Mouse (Mus musculus) regulatory T cell (primary cell): ENCODE data around the gene Armcx5.
"Not testable (repeated sequence)": the region's sequence is repeated elsewhere in the genome, so short reads cannot be mapped to it uniquely, and the experiment has no call there.

Experiments used
- in situ Hi-C: fragments of 300-600 bp; cut with MboI, MseI; formaldehyde crosslinking; loops from one replicate; pipeline ENCODE4 v1.15.1; 2025; ENCODE audit warnings: high pct_unique_total_duplicates

Gene Armcx5

DNA sequence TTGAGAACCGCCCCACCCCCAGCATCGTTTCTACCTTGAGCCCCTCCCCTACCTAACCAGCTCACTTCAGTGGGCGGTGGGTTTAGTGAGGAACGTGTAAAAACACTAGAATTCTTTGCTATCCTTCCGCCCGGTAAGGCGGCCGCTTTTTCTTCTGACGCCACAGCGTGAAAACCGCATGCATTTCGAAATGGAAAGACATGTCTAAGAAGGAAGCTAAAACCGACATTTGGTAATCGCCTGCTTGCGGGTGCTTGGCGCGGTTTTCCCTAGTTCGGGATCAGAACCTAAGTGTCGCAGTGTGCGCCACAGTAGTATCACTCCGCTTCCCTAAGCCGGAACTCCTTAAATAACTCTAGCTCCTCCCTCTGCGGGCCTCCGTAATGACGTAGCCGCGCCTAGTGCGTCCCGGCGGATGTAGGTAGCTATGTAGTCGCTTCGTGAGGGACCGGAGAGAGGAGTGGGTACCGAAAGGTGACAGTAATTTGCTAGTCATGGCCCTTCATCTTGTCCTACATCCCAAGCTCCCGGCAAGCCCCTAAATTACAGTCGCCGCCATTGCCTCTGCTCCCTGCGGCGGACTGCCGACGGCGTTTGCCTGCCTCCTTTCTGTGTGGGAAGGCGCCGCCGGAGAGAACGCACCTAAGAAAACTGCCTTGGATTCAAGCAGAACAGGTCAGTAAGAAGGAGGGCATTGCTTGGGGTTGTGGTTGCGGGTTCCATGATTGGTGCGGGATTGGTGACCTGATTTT is at the start of gene Armcx5, which contains the start of gene Gprasp1:
TSS of gene Armcx5 (plus strand) at position 430 of the 752 bp plus-strand sequence.
TSS of gene Gprasp1 (plus strand) at position 430 of the 752 bp plus-strand sequence.
- in situ Hi-C loops: no loop called here

DNA sequence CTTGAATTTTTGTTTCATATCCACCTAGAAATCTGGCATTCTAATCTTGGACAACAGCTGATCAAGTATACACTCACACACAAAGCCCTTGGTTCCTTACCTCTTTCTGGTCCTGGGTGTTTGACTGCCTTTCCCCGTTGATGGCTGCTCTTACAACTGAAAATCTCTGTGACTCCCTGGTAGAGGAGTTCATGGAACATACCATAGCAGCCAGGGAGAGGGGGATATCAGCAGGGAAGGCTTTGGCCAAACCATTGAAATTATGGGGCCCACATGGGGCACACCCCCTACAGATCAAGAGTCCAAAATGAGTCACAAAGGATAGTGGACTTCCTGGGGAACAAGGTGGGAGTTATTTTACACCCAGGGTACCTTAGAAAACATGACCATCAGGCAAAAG is 48.9 kb upstream of the Armcx5 start, which contains the start of gene Tcp11x2:
TSS of gene Tcp11x2 (minus strand) at position 158 of the 400 bp plus-strand sequence.
- in situ Hi-C loops: no loop called here

DNA sequence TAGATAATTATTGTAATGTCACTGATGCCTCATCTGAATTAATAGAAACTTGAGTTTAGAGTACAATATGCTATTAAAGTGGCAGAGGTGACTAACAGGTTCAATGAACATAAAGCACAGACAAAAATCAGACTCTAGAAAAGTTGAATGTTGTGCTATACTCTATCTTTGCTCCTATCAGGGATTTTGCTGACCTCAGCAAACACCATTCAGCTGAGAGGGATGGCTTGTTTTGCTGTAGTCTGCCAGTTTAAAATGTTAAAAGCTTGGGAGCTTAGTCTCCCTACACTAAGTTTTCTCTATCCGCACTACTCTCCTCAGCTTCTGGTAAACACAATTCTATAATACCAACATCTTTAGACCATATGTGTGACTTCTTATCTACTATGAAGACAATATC is 39.4 kb upstream of the Armcx5 start:
- in situ Hi-C loops: no loop called here

DNA sequence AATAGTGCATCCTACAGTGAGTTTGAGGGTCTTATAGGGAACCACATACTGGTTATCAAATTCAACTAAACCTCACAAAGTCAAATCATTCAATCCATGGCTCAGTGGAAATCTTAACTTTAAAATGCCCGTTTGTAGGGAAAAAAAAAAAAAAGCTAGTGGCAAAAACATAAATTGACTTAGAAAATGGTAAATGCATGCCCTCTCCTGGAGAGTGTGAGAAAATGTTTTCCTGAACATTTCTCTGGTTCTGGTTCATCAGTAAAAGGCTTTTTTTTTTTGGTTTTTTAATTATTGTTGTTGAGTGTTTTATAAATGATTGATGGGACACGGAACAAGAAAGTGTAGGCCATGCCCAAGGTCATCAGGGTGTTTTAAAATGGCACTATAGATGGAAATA is 38.2 kb upstream of the Armcx5 start:
- in situ Hi-C loops: no loop called here

DNA sequence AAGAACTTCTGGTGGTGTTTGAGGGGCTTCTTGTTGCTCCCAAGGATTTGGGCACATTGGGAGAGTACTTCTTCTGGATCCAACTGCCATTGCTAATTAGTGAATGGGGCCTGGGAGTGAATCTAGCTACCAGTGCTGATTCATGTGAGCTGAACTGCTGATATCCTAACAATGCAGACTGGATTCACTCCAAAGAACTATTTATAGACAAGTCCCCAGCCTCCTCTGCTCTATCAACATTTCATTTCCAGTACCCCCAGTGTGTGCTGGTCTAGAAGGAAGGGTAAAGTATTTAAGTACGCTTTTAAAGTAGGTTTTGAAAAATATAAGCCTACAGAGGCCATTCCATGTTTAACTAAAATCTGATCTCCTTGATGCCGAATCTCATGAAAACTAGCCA is 29.7 kb upstream of the Armcx5 start:
- in situ Hi-C loops: no loop called here

DNA sequence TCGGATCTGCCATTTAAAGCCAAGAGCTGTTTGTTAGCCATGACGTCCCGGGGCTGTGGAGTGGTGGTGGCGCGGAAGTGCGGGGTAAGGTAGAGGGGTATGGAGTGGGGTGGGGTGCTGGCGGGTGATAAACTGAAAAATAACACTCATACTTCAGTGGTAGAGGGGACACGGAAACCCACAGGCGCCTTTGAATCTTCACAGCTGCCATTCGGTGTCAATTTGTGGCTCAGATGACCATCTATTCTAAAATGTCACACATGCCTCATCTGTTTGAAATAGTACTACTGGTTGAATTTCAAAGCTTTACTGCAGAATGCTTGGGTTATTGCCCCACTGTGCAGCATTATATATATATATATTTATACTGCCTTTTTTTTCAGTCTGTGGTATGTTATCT is 17.4 kb upstream of the Armcx5 start, which contains the start of gene Tmsb15a:
TSS of gene Tmsb15a (minus strand) at position 101 of the 400 bp plus-strand sequence.
- in situ Hi-C loops: loop anchor here (10.0 kb wide), 1 partner anchor 120 kb away; no protein-coding TSS in a partner anchor

DNA sequence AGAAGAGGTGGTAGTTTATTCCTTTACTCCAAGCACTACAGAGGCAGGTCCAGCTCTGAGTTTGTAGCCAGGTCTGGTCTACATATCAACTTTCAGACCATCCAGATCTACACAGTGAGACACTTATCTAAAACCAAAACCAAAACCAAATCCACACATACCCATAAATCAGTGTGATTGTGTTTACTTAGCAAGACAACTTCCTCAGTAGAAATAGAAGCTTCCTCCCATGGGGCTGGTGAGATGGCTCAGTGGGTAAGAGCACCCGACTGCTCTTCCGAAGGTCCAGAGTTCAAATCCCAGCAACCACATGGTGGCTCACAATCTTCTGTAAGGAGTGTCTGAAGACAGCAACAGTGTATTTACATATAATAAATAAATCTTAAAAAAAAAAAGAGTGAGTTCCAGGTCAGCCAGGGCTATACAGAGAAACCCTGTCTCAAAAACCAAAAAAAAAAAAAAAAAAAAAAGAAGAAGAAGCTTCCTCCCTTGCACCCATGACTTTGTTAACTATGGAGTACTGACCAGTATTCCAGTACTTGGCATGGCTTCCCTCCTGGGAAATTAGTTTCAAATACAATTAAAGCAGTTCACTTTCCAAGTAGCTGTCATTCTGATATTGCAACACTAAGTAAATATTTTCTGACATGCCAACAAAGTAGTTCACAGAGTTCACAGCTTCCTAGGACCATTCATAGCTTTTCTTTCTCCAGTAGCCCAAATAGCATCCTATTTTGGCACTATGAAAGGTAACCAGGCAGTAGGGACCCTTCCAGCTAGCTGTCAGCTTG is 3.6 kb upstream of the Armcx5 start:
- in situ Hi-C loops: no loop called here

DNA sequence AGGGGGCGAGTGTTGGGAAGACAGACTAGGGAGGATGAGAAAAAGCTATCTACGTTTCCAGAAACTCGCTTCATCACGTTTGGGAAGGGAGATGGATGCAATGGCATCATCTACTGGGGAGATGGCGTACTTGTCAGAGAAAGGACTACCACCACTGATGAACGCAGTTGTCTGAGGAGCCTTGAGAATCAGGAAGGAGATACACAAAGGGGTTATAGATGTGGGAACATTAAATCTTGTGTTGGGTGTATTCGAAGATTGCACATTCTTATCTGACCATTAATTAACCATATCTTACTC is 473 bp downstream of the Armcx5 start:
- in situ Hi-C loops: no loop called here

DNA sequence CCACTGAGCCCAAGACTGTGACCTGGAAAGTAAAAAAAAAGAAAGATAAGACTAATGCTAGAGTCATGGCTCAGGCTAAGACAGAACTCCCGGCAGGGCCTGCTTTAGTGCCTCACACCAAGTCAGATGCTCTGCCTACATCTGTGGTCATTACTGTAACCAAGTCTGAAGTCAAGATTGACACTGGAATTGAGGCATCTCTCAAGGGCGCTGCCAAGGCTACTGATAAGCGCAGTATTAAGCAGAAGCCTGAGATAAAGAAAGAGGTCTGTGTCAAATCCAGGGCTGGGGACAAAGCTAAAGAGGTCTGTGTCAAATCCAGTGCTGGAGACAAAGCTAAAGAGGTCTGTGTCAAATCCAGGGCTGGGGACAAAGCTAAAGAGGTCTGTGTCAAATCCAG is 2.8 kb downstream of the Armcx5 start:
- in situ Hi-C loops: not testable (repeated sequence)

DNA sequence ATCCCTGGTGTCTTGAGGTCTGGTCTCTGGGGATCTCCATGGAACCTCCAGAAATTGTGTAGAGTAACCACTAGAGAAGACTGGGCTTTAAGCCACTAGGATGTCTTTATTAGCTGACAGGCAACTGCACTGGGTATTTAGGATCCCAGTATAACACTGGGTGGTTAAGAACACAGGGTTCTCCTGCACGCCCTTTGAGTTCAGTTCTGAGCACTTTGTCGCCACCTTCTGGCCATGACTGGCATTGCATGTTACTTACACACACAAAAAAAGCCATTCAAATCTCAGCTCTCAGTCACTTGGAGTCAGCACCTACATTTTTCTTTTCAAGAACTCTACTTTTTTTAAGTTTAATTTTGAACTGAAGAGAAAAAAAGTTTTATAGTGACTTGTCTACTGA is 10.3 kb downstream of the Armcx5 start:
- in situ Hi-C loops: no loop called here

DNA sequence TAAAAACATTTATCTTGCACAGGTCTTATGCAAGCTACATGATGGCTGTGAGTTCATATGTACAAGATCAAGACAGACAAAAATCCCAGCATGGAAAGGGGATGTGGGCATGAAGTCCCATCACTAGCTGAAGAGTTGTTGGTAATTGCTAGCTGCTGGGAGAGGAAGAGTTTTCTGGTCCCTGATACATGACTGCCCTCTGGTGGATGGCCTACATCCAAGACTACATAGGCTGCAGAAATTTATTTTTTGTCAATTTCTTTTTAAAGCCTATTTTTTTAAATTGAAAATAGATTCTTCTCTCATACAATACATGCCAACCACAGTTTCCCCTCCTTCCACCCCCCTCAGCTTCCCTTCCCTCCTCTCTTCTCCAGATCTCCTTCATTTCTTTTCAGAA is 19.2 kb downstream of the Armcx5 start:
- in situ Hi-C loops: no loop called here

DNA sequence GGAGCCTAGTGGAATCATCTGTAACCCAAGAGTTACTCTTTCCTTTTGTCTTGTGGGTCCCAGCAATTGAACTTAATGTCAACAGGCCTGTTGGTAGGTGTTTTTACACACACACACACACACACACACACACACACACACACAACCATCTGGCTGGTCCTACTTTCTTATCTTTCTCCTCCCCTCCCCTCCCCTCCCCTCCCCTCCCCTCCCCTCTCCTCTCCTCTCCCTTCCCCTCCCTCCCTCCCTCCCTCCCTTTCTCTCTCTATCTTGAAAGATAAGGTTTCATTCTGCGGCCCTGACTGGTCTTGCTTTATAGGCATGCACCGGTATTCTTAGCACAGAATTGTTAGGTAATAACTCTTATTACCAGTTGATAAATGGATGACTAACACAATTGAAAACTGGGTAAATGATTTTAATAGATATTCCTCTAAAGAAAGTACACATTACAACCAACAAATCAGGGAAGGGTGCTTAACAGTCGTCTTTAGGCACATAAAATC is 25.6 kb downstream of the Armcx5 start:
- in situ Hi-C loops: no loop called here

DNA sequence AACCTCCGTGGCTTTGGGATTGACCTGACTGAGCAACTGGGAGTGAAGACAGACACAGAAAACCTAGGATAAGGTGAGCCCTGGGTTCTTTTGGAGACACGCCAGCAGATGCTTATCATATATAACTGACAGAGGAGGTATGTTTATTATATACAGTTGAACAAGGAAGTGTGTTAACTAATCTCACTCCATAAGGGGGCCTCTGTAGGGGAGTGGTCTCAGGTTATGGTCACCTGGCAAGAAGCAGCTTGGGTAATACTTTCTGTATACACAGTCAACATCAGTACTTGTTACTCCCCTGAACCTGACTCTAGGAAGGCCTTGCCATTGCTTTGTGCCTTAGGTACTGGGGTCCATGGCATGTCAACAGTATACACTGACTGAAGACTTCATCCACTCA is 26.0 kb downstream of the Armcx5 start:
- in situ Hi-C loops: no loop called here

DNA sequence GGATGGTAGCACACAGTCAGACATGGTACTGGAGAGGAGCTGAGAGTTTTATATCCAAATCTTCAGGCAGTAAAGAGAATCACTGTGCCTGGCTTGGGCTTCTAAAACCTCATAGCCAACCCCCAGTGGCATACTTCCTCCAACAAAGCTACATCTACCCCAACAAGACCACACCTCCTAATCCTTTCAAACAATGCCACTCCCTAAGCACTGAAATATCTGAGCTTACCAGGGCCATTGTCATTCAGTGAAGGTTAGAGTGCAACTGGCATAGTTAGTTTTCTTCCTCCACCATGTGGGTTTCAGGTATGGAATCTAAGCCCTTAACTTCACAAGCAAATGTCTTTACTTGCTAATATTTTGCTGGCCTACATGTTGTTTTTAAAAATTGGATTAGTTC is 49.0 kb downstream of the Armcx5 start:
- in situ Hi-C loops: no loop called here

DNA sequence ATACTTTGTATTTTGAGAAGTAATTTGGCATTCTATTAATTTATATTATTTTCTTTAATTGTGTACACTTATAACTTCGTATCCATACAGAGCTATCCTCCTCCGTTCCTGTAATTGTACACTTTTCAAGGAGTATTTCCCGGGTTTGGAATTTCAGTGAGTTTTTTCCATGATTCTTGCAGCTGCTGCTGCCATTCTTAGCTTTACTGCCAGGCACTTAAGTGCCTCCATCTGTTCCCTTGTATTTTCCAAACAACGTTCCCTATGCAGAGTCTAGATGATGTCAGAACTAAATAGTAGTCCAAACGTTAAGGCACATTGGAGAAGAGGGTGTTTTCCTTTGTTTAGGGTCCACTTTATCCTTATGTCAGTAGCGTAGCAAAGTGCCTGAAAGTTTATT is 49.8 kb downstream of the Armcx5 start:
- in situ Hi-C loops: no loop called here

DNA sequence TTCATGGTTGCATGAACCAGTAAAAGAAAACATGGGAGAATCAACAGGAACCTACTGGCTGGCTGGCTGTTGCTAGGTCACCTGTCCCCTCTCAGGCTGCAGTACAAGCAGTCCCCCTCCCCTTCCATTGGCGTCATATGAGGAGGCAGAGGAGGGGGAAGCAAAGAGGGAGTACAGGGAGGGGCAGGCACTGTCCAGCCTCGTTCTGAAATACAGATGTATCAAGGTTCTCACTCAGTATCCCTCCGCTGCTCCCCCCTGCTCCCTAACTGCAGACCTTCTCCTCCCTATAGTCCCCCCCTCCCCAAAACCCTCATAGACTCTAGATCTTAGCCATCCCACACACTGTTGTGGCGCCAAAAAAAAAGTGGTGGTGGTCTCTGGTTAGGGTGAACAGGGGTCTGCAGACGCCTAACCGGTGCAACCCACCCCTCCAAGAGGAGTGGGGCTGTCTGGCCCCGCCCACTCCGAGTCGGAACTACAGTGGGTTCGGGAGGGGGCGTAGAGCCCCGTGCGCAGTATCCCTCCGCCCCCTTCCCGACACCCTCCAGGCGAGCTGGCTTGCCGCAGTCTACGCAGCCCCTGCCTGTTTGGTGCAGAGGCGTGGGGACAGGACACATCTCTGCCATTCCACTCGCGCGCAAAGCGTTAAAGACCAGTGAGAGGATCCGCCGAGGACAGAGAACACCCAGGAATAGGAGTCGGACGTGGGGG is 53.2 kb downstream of the Armcx5 start:
- in situ Hi-C loops: loop anchor here (5.0 kb wide), 1 partner anchor 47 kb away; no protein-coding TSS in a partner anchor

DNA sequence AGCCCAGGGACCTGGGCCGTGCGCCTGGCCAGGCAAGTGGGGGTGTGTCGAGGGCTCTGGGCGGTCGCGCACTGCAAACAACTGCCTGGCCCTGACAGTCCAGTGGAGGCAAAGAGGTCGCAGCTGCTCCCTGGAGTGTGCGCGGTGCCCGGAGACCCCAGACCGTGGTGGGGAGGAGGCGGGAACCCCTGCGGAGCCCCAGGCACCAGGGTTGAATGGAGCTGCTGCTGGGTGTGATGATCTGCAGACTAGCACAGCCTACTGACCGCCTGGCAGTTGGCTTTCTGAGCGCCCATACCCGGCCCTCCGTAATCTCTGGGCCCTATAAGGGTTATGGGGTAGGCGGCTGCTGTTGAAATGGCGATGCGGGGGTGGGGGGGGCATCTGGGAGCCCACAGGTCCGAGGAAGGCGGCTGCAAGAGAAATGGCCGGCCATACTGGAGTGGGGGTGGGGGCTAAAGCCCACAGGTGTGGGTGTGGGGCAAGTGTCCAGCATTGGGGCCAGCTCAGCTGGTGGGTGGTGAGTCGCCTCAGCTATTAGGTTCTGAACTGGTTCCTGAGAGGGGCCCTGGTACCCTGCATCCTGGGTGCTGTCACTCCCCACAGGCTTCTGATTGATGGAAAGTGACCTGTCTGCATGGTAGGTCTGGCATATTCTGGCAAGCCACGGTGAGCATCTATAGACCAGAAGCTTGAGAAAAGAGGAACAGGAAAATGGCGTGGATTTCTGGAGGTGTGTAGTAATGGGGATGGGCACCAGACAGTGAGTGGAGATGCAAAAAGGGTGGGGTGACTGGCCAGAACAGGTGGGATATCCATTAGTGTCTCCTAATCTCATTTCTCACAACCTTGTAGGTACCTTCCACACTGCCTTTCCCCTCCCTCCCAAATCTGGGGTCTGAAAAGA is 54.0 kb downstream of the Armcx5 start:
- in situ Hi-C loops: loop anchor here (5.0 kb wide), 1 partner anchor 46 kb away; no protein-coding TSS in a partner anchor
